Mouse (Mus musculus) kidney, adult 2 months (tissue): ENCODE measurements around the gene Etv1.

Source experiments
- CTCF ChIP-seq: fragments of 200-500 bp; conservative IDR thresholded peaks from 2 replicates; pipeline ENCODE4 v1.5.1; 2011; ENCODE audit warnings: low read depth, mild to moderate bottlenecking, control low read depth, low read length, moderate library complexity, mixed read lengths; ENCODE audit not compliant: insufficient read depth, insufficient read length
- POLR2A ChIP-seq: fragments of 200-500 bp; IDR thresholded peaks from one replicate; pipeline ENCODE4 v1.6.1; 2011; ENCODE audit warnings: low read depth, low read length, control low read depth

DNA sequence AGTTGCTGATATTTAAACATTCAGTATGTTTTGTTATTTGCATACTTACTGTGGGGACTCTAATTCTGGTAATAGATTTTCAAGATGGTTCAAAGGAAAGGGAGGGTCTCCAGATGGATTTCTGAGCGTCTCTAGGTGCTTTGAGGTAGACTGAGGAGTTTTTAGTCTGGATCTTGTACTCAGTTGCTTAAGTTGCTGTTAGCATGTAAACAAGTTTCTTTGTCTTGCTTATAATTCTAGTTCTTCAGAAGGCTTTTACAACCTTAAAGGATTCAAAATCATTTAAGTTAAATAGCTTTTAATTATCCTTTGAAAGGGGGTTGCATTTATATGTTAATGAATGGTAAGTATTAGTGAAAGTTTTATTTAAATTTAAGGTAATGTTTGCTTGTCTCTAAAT is 5.0 kb downstream of the Etv1 start:
- TF ChIP-seq CTCF (no peak), POLR2A (no peak)
